Mouse (Mus musculus): ENCODE data around the gene AB124611. TPM values are rescaled to one million over a fixed set of nuclear protein-coding genes. Genes with fewer than 3 reads are reported as not detected.

AB124611 gene
- total RNA-seq, 2 experiments from 2014 or later = 1.5 to 4.3 TPM

Small RNA genes lying within 50 kb of the gene (microRNA-seq; reads per million reads assigned to microRNA genes)
- 0 to 0.95 reads per million in 2 experiments for gene Mir199a-1 (ENCODE audit: borderline number of aligned reads in 2 of 2)

Other genes with a start within 250 kb of the AB124611 start
- 10 to 100 TPM; 31.1 to 34.9 TPM for gene Kri1, start 238.2 kb upstream of the AB124611 start, total RNA-seq (2021)
- 10 to 100 TPM in 1 of 2 experiments, 1 to 10 TPM in 1; 9.1 to 11.8 TPM for gene Cdkn2d, start 234.8 kb upstream of the AB124611 start, total RNA-seq (2021)
- not detected for gene Ap1m2, start 213.8 kb upstream of the AB124611 start, total RNA-seq (2021)
- gene Slc44a2, start 205.5 kb upstream of the AB124611 start, total RNA-seq (2021) = 10 to 100 TPM; 36.3 to 48.3 TPM
- gene Ilf3, start 158.3 kb upstream of the AB124611 start, total RNA-seq (2021) = 10 to 100 TPM; 56.5 to 59.6 TPM
- gene Qtrt1, start 114.3 kb upstream of the AB124611 start, total RNA-seq (2021) = 10 to 100 TPM; 15.6 to 18.5 TPM
- gene Dnm2, start 101.3 kb upstream of the AB124611 start, total RNA-seq (2021) = 100 to 1,000 TPM in 1 of 2 experiments, 10 to 100 TPM in 1; 88.5 to 112 TPM
- gene Tmed1, start 15.9 kb upstream of the AB124611 start, total RNA-seq (2021) = 10 to 100 TPM; 25.6 to 28.8 TPM
- 10 to 100 TPM; 40.4 to 43.3 TPM for gene Carm1, start 20.7 kb downstream of the AB124611 start, total RNA-seq (2021)
- 10 to 100 TPM; 51.4 to 64.4 TPM for gene Timm29, start 66.5 kb downstream of the AB124611 start, total RNA-seq (2021)
- gene Yipf2, start 66.7 kb downstream of the AB124611 start, total RNA-seq (2021) = 10 to 100 TPM; 20.1 to 24.1 TPM
- gene Smarca4, start 90.0 kb downstream of the AB124611 start, total RNA-seq (2021) = 10 to 100 TPM; 63.3 to 81.0 TPM
- 100 to 1,000 TPM; 135 to 173 TPM for gene Ldlr, start 197.3 kb downstream of the AB124611 start, total RNA-seq (2021)
- gene Spc24, start 234.1 kb downstream of the AB124611 start, total RNA-seq (2021) = 1 to 10 TPM in 1 of 2 experiments, under 1 TPM in 1; 0.56 to 1.1 TPM